In the genomic region with DNA sequence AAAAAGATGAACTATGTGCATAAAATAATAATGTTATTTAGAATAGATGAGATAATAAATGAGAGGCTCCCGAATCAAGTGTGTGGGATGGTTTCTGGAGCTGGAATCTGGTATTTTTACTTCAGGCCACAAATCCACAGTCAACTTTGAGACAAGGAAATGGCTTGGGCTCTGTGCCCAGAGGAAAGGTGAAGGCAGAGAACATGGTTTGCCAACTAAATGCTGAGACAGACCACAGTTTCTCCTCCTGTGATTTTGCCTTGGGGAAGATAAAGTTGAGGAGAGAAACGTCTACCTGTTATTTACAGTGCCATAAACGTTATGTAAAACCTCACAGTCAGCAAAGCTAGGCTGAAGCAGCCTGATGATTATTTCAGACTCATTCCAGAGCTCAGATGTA, we compare ENCODE assay signal across 9 mouse cellular contexts.
A peak's percentile ranks its signal among the peaks of the same experiment; 100 is the strongest.
DNase-seq lines count a peak whose midpoint lies in the region.
"Had no signal": no experiment of that assay in that cellular context is flagged by ENCODE, and none has a peak within 500 bp of the region (broad histone marks: within the 10 kb centered on the region; RNA-seq: fewer than 3 reads in every experiment).

No protein-coding gene starts in this region.

- DNase-seq in heart, adult 8-10 months (ENCODE audit: low spot score), result peak; percentile 34
- DNase-seq in heart, postnatal 25 days (ENCODE audit: low spot score), result no peak
- peak; percentile 49 for DNase-seq in adrenal gland, postnatal 14 days
- peak; percentile 64 for DNase-seq in cerebellum, adult 9-10 months
- peak; percentile 33 to 39 for DNase-seq in kidney, adult 8-10 months
- no peak for DNase-seq in testis, postnatal 10 days (ENCODE audit: low spot score)
- no peak for DNase-seq in frontal cortex, postnatal 25 days (ENCODE audit: low spot score in 2 of 2)
- DNase-seq in left cerebral cortex, postnatal 14 days (ENCODE audit: low spot score in 2 of 2), result no peak
- DNase-seq: liver, embryonic 13.5 days had no signal

- intact Hi-C loops in heart, postnatal 25 days (cut with DNase I), result loop anchor here (10.0 kb wide), 2 partner anchors 56 to 64 kb away; no protein-coding TSS in a partner anchor
- intact Hi-C loops in left cerebral cortex, postnatal 14 days (cut with DNase I), result no loop called here

Comparison
In these comparisons a context has a peak if more than half of its experiments do, and no peak if none do; other contexts are left out.
1. DNase-seq: peak in heart, adult 8-10 months (single experiment), adrenal gland, postnatal 14 days (single experiment), cerebellum, adult 9-10 months (single experiment) and kidney, adult 8-10 months (2 of 2); none in heart, postnatal 25 days (single experiment), testis, postnatal 10 days (single experiment), frontal cortex, postnatal 25 days (0 of 2) and left cerebral cortex, postnatal 14 days (0 of 2).